Mouse (Mus musculus): ENCODE measurements at regions not wholly inside any gene's neighbourhood (a gene's known extent, or its start where the extent isn't known, plus 50 kb on each side); places are given as distances from the start of the nearest gene placed in this dataset.

DNA sequence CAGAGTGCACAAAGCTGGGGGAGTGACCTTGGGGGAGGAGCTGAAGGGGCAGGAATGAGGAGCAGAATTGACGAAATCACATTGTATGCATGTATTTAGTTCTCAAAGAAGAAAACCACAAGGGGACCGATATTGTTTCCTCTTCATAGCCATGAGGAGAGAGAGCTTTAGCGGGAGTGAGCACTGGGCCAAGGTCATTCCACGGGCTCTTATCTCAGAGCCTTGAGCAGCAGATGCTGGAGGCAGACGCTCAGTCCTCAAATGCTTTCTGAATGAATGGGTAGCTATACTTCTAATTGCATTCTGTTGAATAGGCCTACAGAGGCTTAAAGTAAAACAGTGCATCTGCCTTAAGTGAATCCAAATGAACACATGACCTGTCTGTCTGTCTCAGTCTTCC lies 245.2 kb upstream of the Rbfox1 start:
- no peaks in the 10 kb centered on the region for H3K27me3 ChIP-seq (replicated peaks; ENCODE audit: control insufficient read depth, insufficient read depth, low read length)
- no peak overlapping the region for H3K4me2 ChIP-seq (ENCODE audit: low read length)
- H3K4me1 ChIP-seq (replicated peaks; ENCODE audit: control insufficient read depth, insufficient read depth, low read length) = no peaks in the 10 kb centered on the region
- no peak overlapping the region for H3K27ac ChIP-seq (ENCODE audit: low read length)
- H3K36me3 ChIP-seq (ENCODE audit: control insufficient read depth, insufficient read depth) = no peaks in the 10 kb centered on the region
- H3K9me3 ChIP-seq (ENCODE audit: control insufficient read depth, low read length) = no peaks in the 10 kb centered on the region
- 68% methylated on average over 5 of the region's 5 CpGs for WGBS
- ATAC-seq = no peak
- no peak overlapping the region for H3K4me3 ChIP-seq (replicated peaks; ENCODE audit: low read length)
- no peak overlapping the region for H3K9ac ChIP-seq (replicated peaks; ENCODE audit: low read depth, low read length)

GRCm38 (mm10) chr16:5629996-5630395 lies 255.2 kb upstream of the Rbfox1 start:
- Histone ChIP-seq H3K4me1 (replicated peaks; ENCODE audit: control insufficient read depth, insufficient read depth, low read length) (0 out of 2 replicates have a peak, but pooled peaks cover 5% of the 10 kb centered on the region), H3K36me3 (ENCODE audit: control insufficient read depth, insufficient read depth) (no peaks in the 10 kb centered on the region), H3K9ac (replicated peaks; ENCODE audit: low read depth, low read length) (no peak overlapping the region), H3K4me3 (replicated peaks; ENCODE audit: low read length) (no peak overlapping the region), H3K4me2 (ENCODE audit: low read length) (no peak overlapping the region), H3K27me3 (replicated peaks; ENCODE audit: control insufficient read depth, insufficient read depth, low read length) (no peaks in the 10 kb centered on the region), H3K27ac (ENCODE audit: low read length) (no peak overlapping the region), H3K9me3 (ENCODE audit: control insufficient read depth, low read length) (no peaks in the 10 kb centered on the region)
- ATAC-seq = 0 out of 2 replicates have a peak, but pooled peaks have one; percentile 40
- WGBS = 60% methylated on average over 3 of the region's 3 CpGs

DNA sequence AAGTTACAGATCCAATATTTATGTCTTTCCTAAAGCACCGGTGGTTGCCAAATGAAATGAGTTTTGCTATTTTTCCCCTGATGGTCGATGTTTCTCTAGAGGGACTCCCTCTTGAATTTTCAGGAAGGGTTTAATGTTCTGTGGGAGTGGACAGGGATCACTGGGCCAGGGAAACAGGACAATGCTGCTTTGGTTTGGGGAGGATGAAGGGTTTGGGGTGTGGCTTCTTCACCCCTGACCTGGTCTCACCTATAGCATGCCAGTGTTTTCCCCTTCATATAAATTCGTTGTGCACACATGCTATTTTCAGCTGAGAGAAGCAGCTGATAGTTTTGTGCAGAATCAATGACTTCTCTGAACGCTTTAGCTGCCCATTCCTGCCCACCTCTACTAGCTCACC lies 257.2 kb upstream of the Rbfox1 start:
- Histone ChIP-seq H3K9me3 (ENCODE audit: control insufficient read depth, low read length) (no peaks in the 10 kb centered on the region), H3K27me3 (replicated peaks; ENCODE audit: control insufficient read depth, insufficient read depth, low read length) (no peaks in the 10 kb centered on the region), H3K4me3 (replicated peaks; ENCODE audit: low read length) (no peak overlapping the region), H3K27ac (ENCODE audit: low read length) (no peak overlapping the region), H3K4me2 (ENCODE audit: low read length) (no peak overlapping the region), H3K36me3 (ENCODE audit: control insufficient read depth, insufficient read depth) (no peaks in the 10 kb centered on the region), H3K4me1 (replicated peaks; ENCODE audit: control insufficient read depth, insufficient read depth, low read length) (0 out of 2 replicates have a peak, but pooled peaks cover 5% of the 10 kb centered on the region), H3K9ac (replicated peaks; ENCODE audit: low read depth, low read length) (no peak overlapping the region)
- 74% methylated on average over 4 of the region's 4 CpGs for WGBS
- ATAC-seq = no peak

DNA sequence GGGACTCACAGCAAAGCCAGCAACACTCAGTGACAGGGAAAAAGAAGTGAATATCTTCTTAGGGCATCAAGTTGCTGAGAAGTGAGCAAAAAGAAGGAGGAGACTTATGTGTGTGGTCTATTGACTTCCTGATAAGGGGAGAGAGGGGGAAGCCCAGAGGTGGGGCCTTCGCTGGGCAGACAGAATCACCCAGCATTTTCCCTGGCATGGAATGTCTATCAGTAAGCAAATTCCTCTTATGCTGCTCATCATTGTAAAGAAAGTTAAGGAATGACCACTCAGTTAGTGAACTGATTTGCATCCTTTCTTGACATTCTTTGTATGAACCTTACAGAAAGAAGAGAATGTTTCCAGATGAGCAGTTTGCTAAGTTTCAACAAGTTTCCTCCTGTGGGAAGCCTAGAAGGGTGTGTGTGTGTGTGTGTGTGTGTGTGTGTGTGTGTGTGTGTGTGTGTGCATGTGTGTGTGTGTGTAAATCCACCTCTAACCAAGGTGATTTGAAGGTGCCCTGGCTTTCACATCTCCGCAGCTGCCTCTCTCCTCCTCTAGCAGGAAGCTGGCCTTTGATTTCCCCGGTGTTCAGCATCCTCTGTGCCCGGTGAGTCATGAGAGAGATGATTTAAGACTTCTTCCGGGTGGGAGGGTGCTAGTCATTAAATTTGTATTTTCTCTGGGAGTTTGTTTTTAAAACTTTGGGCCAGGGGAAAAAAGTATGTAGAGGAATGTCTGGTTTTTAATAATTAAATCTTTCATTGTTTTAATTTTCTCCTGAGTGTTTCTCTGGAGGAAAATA lies 257.8 kb upstream of the Rbfox1 start:
- Histone ChIP-seq H3K4me2 (ENCODE audit: low read length) (no peak overlapping the region), H3K27me3 (replicated peaks; ENCODE audit: control insufficient read depth, insufficient read depth, low read length) (no peaks in the 10 kb centered on the region), H3K4me1 (replicated peaks; ENCODE audit: control insufficient read depth, insufficient read depth, low read length) (0 out of 2 replicates have a peak, but pooled peaks cover 5% of the 10 kb centered on the region), H3K27ac (ENCODE audit: low read length) (no peak overlapping the region), H3K36me3 (ENCODE audit: control insufficient read depth, insufficient read depth) (no peaks in the 10 kb centered on the region), H3K4me3 (replicated peaks; ENCODE audit: low read length) (no peak overlapping the region), H3K9me3 (ENCODE audit: control insufficient read depth, low read length) (no peaks in the 10 kb centered on the region), H3K9ac (replicated peaks; ENCODE audit: low read depth, low read length) (no peak overlapping the region)
- 74% methylated on average over 5 of the region's 5 CpGs for WGBS
- ATAC-seq = no peak

DNA sequence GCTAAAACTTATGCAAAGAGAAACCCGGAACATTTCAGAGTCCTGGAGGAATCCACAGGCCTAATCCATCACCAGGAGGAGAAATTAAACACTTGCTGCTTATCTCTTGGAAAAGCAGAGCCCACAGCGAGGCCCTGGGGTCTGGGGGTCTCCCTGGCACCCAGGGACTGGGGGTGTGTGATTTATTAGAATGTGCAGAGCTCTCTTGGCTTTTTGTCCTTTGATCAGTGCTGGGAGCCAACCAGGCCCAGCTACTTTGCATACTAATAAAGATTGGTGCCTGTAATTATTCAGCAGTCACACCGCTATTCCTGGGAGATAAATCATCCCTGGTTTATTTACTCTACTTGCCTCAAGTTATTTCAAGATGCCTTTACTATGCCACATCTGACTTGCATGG lies 260.0 kb upstream of the Rbfox1 start:
- Histone ChIP-seq H3K9me3 (ENCODE audit: control insufficient read depth, low read length) (no peaks in the 10 kb centered on the region), H3K9ac (replicated peaks; ENCODE audit: low read depth, low read length) (no peak overlapping the region), H3K4me1 (replicated peaks; ENCODE audit: control insufficient read depth, insufficient read depth, low read length) (0 out of 2 replicates have a peak, but pooled peaks cover 2% of the 10 kb centered on the region), H3K4me2 (ENCODE audit: low read length) (no peak overlapping the region), H3K27ac (ENCODE audit: low read length) (no peak overlapping the region), H3K4me3 (replicated peaks; ENCODE audit: low read length) (no peak overlapping the region), H3K27me3 (replicated peaks; ENCODE audit: control insufficient read depth, insufficient read depth, low read length) (no peaks in the 10 kb centered on the region), H3K36me3 (ENCODE audit: control insufficient read depth, insufficient read depth) (no peaks in the 10 kb centered on the region)
- WGBS = 43% methylated on average over 3 of the region's 3 CpGs
- ATAC-seq = no peak

- no peaks in the 10 kb centered on the region for H3K9me3 ChIP-seq (ENCODE audit: control insufficient read depth, low read length)
- no peak overlapping the region for H3K27ac ChIP-seq (ENCODE audit: low read length)
- ATAC-seq = no peak
- H3K9ac ChIP-seq (replicated peaks; ENCODE audit: low read depth, low read length) = no peak overlapping the region
- H3K27me3 ChIP-seq (replicated peaks; ENCODE audit: control insufficient read depth, insufficient read depth, low read length) = no peaks in the 10 kb centered on the region
- H3K36me3 ChIP-seq (ENCODE audit: control insufficient read depth, insufficient read depth) = no peaks in the 10 kb centered on the region
- no peak overlapping the region for H3K4me2 ChIP-seq (ENCODE audit: low read length)
- WGBS = 93% methylated on average over 3 of the region's 3 CpGs
- H3K4me3 ChIP-seq (replicated peaks; ENCODE audit: low read length) = no peak overlapping the region
- H3K4me1 ChIP-seq (replicated peaks; ENCODE audit: control insufficient read depth, insufficient read depth, low read length) = 0 out of 2 replicates have a peak, but pooled peaks cover 2% of the 10 kb centered on the region
Observed at GRCm38 (mm10) chr16:5620566-5620965, 264.6 kb upstream of the Rbfox1 start.

DNA sequence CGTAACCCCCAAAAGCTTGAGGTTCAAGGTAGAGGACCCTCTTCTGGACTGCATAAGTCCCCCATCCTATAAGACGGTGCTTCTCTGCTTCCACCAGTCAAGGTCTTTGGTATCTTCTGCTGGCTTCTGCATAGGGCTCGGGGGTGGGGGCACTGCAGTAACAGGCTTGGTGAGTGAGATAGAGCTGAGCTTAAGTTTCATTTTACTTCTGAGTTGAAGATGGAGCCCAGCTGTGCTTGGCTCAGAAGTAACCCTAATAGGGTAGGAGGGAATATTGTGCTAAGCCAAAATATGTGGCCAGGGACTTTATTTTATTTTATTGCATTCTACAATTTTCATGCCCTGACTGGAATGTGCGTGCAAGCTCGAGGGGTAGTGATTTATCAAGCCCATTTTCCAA lies 268.8 kb upstream of the Rbfox1 start:
- ATAC-seq = no peak
- Histone ChIP-seq H3K36me3 (ENCODE audit: control insufficient read depth, insufficient read depth) (no peaks in the 10 kb centered on the region), H3K9ac (replicated peaks; ENCODE audit: low read depth, low read length) (no peak overlapping the region), H3K27me3 (replicated peaks; ENCODE audit: control insufficient read depth, insufficient read depth, low read length) (no peaks in the 10 kb centered on the region), H3K4me2 (ENCODE audit: low read length) (no peak overlapping the region), H3K4me1 (replicated peaks; ENCODE audit: control insufficient read depth, insufficient read depth, low read length) (no peaks in the 10 kb centered on the region), H3K27ac (ENCODE audit: low read length) (no peak overlapping the region), H3K4me3 (replicated peaks; ENCODE audit: low read length) (no peak overlapping the region), H3K9me3 (ENCODE audit: control insufficient read depth, low read length) (no peaks in the 10 kb centered on the region)
- WGBS = 92% methylated on average over 5 of the region's 5 CpGs

DNA sequence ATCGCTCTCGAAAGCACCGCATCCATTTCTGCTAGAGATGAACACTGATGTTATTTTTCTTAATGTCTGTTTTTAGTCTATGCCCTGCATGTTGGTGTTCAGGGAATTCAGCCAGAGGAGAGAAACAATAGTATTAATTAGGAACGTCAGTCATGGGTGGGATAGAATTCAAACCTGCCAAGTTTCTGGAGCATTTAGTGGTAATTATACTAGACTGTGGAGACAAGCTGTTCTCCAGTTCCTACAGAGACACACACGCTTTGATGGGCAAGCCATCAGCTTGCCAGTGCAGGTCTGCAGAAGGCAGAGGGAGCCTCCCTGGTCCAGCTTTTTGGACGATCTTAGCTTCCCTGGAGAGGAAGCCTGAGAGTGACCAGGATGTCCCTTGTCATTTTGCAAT lies 289.8 kb upstream of the Rbfox1 start:
- H3K27ac ChIP-seq (ENCODE audit: low read length) = no peak overlapping the region

DNA sequence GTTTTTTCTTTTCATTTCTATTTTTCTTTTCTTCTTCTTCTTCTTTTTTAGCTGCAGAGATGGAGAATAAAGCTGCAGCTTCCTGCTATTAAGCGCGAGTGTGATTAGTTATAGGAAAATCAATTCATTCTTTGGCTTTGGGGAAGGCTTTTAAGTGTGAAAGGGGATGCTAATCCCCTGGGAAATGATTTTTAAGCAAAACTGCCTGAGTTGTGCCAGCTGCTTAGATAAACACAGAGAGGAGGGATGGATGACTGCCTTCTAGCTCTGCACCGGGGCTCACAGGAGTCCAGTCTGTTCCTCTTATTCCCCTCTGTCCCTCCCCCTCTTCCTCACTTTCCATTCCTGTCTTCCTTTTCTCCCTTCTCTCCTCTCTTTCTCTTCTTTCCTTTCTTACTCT lies 306.8 kb upstream of the Rbfox1 start:
- no peak overlapping the region for H3K4me2 ChIP-seq (ENCODE audit: low read length)
- ATAC-seq = 0 out of 2 replicates have a peak, but pooled peaks have one; percentile 49
- no peak overlapping the region for H3K9ac ChIP-seq (replicated peaks; ENCODE audit: low read depth, low read length)
- 10% methylated on average over 3 of the region's 3 CpGs for WGBS
- H3K27ac ChIP-seq (ENCODE audit: low read length) = no peak overlapping the region
- no peaks in the 10 kb centered on the region for H3K27me3 ChIP-seq (replicated peaks; ENCODE audit: control insufficient read depth, insufficient read depth, low read length)
- no peaks in the 10 kb centered on the region; the same call in 1 of the 2 replicates for H3K9me3 ChIP-seq (ENCODE audit: control insufficient read depth, low read length)
- peaks cover 12% of the 10 kb centered on the region for H3K4me1 ChIP-seq (replicated peaks; ENCODE audit: control insufficient read depth, insufficient read depth, low read length)
- no peaks in the 10 kb centered on the region for H3K36me3 ChIP-seq (ENCODE audit: control insufficient read depth, insufficient read depth)
- H3K4me3 ChIP-seq (replicated peaks; ENCODE audit: low read length) = no peak overlapping the region

More for the DNA sequence above, 289.8 kb upstream of the Rbfox1 start:
- Histone ChIP-seq H3K36me3 (ENCODE audit: control insufficient read depth, insufficient read depth) (no peaks in the 10 kb centered on the region), H3K4me2 (ENCODE audit: low read length) (no peak overlapping the region), H3K4me3 (replicated peaks; ENCODE audit: low read length) (no peak overlapping the region), H3K9me3 (ENCODE audit: control insufficient read depth, low read length) (no peaks in the 10 kb centered on the region), H3K9ac (replicated peaks; ENCODE audit: low read depth, low read length) (no peak overlapping the region), H3K27me3 (replicated peaks; ENCODE audit: control insufficient read depth, insufficient read depth, low read length) (no peaks in the 10 kb centered on the region), H3K4me1 (replicated peaks; ENCODE audit: control insufficient read depth, insufficient read depth, low read length) (peaks cover 6% of the 10 kb centered on the region)
- peak; percentile 85 for ATAC-seq
- 27% methylated on average over 6 of the region's 6 CpGs for WGBS
